Mouse (Mus musculus) urinary bladder, postnatal 4 days (tissue): ENCODE data around the gene Odc1.

ENCODE experiments used
- DNase-seq, 2 experiments: peaks; one replicate each; pipeline ENCODE4 v3.0.0; 2021 to 2022; ENCODE audit warnings: low spot score in 2 of 2

The Odc1 gene

DNA sequence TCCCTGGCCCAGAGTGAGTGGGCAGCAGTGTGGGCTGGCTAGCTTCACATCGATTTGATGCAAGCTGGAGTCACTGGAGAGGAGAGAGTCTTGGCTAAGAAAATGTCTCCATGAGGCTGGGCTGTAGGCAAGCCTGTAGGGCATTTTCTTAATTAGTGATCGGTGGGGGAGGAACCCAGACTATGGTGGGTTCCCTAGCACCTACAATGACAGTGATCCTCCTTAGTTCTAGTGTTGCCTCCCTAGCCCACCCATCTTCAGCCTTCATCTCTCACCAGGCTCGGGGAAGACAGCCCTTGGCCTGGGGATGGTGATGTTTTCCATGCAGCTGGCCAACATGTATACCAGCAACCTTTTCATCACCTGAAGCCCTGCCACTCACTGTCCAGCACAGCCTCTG, 43.8 kb downstream of the Odc1 start:
- DNase-seq: no peak

DNA sequence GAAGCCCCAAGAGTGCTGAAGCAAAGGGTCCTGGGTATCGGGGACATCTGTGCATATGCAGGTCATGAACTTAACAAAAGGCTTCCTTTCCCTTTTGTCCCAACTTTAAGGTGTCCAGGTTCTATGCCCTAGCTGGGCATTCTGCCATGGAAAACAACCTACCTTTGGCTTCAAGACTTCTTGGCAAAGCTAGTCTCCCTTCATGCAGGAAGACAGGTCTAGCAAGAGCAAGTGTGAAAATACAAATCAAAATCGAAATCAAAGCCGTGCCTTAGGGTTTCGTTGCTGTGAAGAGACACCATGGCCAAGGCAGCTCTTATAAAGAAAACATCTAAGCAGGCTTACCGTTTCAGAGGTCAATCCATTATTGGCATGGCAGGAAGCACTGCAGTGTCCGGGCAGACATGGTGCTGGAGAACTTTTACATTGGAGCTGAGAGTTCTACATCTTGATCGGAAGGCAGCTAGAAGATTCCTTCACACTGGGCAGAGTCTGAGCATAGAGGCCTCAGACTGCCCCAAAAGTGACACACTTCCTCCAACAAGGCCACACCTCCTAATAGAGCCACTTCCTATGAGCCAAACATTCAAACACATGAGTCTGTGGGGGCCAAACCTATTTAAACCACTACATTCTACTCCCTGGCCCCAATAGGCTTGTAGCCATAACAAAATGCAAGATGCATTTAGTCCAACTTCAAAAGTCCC, 44.5 kb downstream of the Odc1 start:
- DNase-seq: no peak

DNA sequence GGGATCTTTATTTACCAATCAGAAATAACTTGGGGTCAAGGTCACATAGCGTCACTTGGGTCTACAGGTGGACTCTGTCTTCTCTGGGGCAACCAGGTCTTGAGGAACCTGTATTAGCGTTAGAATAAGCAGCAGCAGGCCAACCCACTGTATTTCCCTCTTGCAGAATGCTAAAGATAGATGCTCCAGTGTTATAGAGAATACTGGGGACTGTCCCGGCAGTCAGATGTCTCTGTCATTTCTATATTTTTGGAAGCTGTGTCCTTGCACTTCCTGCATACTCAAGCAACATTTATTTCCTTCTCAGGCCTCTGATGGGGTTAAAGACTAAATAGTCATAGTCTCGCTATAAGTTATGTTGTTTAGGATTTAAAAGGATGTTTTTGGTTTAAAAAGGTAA, 46.7 kb downstream of the Odc1 start:
- DNase-seq: no peak

DNA sequence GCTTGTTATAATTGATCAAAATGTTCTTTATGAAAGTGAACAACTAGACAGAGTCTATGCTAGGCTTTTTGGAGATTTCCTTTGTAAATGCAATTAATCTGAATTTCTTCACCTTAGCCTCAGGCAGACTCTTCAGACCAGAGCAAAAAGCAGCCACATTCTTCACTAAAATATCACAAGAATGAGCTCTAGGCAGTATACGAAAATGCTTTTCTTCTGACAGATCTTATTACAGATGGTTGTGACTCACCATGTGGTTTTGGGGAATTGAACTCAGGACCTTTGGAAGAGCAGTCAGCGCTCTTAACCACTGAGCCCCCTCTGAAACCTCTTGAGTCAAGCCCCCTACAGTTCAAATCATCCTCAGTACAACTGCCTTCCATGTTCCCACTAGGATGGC, 49.4 kb downstream of the Odc1 start:
- DNase-seq: no peak

DNA sequence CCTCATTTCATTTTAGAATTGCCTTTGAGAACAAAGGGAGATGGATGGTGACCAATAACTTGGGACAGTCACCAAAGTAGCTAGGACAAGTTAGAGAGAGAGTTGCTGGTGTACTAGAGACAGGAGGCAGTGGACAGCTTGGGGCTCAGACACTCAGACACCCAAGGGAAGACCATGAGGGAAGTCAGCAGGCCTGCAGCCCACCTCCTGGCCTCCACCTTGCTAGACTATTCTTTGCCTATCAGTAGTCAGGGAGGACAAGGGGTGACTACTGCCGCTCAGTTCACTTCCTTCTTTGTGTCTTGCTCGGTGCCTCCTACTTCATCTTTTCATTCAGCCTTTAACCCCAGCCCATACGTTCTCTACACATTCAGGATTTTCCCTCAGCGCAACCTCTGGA, 50.1 kb downstream of the Odc1 start:
- DNase-seq: no peak

DNA sequence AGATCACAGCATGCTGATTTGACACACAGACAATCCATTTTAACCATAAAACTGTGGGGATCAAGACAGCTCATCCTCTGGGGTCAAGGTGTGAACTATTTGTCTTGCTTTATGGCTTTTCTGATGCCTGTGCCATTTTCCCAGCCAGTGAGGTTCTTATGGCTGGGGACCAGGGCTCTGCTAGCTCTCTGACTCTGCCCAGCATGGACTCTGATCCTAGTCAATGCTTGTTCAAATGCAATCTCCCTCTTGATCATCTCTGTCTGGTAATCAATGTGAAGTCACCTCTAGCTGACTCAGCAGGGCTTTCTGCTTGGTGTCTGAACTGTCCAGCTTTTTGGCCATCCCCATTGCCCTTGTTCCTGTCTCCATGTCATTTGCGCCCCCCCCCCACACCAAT, 50.6 kb downstream of the Odc1 start:
- no peak for DNase-seq
